Mouse (Mus musculus): Measurements from ENCODE around the gene Mad2l2.

The Mad2l2 gene

GRCm38 (mm10) chr4:148130133-148130532 is at the start of gene Mad2l2:
Gene Mad2l2 (plus strand): TSS chr4:148130384.
- no peak for DNase-seq (ENCODE audit: low spot score in 2 of 2)

DNA sequence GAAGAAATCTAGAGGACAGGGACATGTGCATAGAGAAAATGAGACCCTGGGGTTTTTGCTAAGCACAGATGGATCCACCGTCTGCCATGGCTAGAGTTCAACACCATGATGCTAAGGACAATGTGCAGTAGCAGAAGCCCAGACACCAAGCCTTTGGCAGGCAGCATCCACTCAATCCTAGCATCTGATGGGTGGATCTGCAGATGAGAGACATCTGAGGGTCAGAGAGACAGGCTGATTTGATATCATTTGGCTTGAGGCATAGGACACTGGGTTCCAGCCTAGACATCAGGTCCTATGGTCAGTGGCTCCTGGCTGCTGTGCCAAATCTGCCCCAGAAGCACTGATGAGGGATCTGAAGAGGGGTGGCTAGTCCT is 49.6 kb upstream of the Mad2l2 start:
- DNase-seq (ENCODE audit: low spot score in 2 of 2), result no peak

- no peak for DNase-seq (ENCODE audit: low spot score in 2 of 2)
These were observed 49.0 kb upstream of the Mad2l2 start for GRCm38 (mm10) chr4:148081201-148081600.

GRCm38 (mm10) chr4:148082257-148083044 is 47.7 kb upstream of the Mad2l2 start:
- peak; percentile 34 to 41 for DNase-seq (ENCODE audit: low spot score in 2 of 2)

- DNase-seq (ENCODE audit: low spot score in 2 of 2), result no peak
These were observed 46.8 kb upstream of the Mad2l2 start for GRCm38 (mm10) chr4:148083176-148083899.

DNA sequence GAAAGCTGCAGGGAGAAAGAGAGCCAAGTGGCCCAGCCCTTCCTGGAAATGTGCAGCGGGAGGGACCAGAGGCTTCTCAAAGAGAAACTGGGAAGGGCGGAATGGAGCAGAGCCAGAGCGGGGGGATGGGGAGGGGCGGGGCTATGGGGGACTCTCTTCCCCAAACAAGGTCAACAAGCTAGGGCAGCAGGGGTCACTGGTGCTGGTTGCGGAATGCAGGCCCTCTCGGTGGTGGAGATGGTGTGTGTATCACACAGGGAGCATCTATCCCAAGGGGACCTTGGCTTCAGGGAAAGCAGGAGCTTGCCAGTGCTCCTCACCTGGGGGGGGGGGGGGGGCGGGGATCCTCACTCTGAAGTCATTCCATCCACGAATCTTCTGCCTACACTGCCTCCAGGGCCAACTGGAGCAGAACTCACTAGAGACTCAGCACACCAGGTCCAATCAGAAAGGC is 45.9 kb upstream of the Mad2l2 start:
- no peak for DNase-seq (ENCODE audit: low spot score in 2 of 2)

DNA sequence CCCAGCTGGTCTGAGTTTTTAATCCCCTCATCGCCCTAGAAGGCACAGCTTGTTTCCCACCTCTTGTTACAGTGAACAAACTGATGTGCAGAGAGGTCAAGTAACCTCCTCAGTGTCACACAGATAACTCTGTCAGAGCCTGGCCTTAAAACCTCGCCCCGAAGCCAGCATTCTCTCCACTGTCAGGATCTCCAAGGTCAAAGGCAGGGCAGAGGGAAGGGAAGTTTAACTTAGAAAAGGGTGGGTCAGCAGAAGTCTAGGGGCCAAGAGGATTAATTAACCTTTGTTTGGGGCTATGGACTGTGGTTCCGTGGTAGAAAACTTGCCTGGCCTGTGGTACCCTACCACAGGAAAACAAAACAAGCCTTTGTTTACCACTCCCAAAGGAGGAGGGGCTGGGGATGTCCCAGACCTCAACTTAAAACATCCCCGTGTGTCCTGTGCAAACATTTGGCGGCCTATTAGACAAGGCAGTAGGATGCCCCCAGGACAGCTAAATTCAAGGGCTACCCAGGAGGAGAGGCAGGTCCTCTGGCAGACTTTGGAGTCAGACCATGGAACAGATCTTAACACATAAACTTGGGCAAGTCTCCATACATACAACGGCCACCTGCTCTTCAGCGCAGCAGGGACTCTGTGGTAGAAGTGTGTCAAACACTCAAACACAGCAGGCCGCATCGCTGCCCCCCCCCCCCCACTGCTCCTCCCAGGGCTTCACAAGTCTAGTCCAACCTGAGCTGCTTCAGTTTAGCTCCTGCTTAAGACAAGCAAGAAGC is 44.9 kb upstream of the Mad2l2 start:
- no peak for DNase-seq (ENCODE audit: low spot score in 2 of 2)

GRCm38 (mm10) chr4:148085907-148086305 is 44.3 kb upstream of the Mad2l2 start:
- no peak for DNase-seq (ENCODE audit: low spot score in 2 of 2)

- no peak for DNase-seq (ENCODE audit: low spot score in 2 of 2)
These were observed 42.9 kb upstream of the Mad2l2 start for GRCm38 (mm10) chr4:148087091-148087906.

- DNase-seq (ENCODE audit: low spot score in 2 of 2), result peak; percentile 82 to 83
These were observed 42.2 kb upstream of the Mad2l2 start, which contains the start of gene Agtrap for GRCm38 (mm10) chr4:148087907-148088527. Gene Agtrap (minus strand): TSS chr4:148088031.

GRCm38 (mm10) chr4:148089166-148089565 is 41.0 kb upstream of the Mad2l2 start:
- no peak for DNase-seq (ENCODE audit: low spot score in 2 of 2)

DNA sequence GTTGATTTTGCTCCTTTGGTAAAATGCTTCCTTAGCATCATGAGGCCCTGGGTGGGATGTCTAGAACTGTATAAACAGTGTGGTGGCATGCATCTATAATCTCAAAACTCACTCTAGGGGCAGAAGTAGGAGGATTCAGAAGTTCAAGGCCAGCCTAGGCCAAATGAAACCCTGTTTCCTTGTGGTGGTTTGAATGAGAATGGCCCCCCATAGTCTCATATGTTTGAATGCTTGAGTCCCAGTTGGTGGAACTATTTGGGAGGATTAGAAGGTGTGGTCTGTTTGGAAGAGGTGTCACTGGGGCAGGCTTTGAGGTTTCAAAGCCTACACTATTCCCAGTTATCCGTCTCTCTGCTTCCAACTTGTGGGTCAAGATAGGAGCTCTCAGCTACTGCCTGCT is 39.0 kb upstream of the Mad2l2 start:
- DNase-seq (ENCODE audit: low spot score in 2 of 2), result no peak

DNA sequence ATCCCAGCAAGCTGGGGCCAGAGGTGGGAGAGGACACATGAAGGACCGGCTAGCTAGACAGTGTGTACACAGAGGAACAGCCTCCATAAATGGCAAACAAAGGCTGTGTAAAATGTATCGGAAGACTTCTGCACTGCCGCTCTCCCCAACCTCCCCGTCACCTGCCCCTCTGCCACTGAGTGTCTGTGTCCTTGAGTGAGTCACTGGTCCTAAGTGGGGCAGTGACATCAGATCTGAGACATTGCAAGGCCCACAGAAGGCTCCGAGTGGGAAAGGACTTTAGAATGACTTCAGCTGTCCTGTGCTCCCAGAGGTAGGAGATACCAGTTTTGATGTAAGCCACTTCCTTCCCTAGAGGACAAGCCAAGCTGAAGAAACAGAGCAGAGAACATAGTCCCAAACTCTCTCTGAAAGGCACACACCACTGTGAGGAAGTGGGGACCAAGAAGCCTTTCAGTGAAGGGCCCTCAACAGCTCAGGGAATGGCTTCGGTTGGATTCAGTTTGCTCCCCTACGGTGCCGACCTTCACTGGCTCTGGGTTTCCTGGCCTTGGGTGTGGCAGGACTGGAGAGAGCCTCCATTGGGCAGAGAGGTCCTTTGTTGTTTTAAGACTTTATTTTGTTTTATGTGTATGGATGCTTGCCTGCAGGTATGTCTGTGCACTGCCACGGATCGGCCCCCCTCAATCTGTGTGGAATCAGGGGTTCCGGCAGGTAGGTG is 37.5 kb upstream of the Mad2l2 start:
- DNase-seq (ENCODE audit: low spot score in 2 of 2), result no peak

- no peak for DNase-seq (ENCODE audit: low spot score in 2 of 2)
These were observed 36.0 kb upstream of the Mad2l2 start for GRCm38 (mm10) chr4:148094161-148094560.

DNA sequence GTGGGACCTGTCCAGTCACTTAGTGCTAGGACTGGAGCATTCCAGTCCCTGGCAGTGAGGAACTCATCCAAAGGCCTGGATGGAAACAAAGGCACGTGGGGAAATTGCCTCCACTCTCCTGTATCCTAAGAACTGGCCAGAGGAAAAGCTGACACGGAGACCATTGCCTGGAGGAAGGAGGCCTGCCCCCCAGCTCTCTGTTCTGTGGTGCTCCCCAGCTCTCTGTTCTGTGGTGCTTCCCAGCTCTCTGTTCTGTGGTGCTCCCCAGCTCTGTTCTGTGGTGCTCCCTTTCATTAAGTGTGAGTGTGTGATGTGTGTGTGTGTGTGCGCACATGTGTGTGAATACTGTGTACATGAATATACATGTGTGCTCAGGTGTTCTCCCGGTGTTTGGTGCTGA is 35.1 kb upstream of the Mad2l2 start:
- no peak for DNase-seq (ENCODE audit: low spot score in 2 of 2)

GRCm38 (mm10) chr4:148097936-148098335 is 32.2 kb upstream of the Mad2l2 start:
- DNase-seq (ENCODE audit: low spot score in 2 of 2), result no peak

DNA sequence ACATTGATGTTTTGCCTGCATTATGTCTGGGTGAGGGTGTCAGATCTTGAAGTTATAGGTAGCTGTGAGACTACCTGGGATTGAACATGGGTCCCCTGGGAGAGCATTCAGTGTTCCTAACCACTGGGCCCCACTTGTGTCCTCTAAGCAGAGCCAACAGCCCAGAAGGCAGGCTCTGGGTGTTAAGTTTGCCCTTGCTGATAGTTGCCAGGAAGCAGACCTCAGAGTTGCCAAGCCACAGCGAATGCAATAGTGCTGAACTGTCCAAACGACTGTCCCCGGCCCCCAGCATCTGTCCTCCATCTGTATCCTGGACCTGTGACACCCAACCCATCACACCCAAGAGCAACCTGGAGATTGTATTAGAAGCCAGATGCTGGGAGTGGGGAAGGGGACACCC is 31.5 kb upstream of the Mad2l2 start:
- no peak for DNase-seq (ENCODE audit: low spot score in 2 of 2)

- DNase-seq (ENCODE audit: low spot score in 2 of 2), result peak; percentile 56 to 70
These were observed 28.2 kb upstream of the Mad2l2 start for GRCm38 (mm10) chr4:148101801-148102527.

DNA sequence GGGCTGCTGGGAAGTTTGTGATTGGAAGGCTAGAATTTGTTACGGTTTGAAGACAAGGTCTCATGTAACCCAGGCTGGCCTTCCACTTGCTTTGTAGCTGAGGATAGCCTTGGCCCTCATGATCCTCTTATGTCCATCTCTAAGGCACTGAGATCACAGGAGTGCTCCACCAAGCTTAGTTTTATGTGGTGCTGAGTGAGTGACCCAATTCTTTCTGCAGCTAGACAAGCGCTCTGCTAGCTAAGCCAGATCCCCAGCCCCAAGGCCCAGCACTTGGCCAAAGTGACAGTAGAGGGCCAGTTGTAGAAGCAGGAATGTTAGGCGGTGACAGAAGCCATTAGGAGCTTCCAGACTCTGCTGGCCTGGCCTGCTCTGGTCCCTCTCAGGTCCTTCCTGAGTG is 26.0 kb upstream of the Mad2l2 start:
- DNase-seq (ENCODE audit: low spot score in 2 of 2), result no peak

All from frontal cortex, postnatal 25 days (tissue).